12 mouse cellular contexts compared by ENCODE assay signal in the genomic region with DNA sequence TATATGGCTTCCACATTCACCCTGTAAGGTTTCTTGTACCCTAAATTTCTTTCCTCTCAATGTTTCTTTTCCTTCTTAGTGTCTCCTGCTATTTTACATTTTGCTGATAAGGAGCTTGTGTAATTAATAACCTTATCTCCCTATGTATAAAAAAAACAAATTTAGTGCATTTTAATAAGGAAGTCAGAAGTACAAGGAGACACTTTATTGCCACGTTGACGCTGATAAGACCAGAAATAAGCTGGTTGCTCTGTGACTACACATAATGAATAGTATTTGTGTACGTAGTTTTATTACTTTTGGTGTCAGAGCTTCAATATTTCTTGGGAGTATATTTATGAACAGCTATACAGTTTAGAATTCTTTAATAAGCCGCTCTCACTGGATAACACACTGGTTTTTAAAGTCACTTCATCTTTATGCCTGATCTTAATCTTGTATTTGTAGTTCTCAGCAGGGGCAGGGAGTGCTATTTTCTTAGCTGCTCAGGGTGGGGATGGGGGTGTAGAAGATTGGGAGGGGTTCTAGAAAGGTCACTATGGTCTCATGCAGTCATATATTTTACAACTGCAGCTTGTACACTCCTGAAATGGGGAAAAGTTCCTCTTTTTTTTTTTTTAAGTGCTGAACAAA.
"Had no signal": no experiment of that assay in that cellular context is flagged by ENCODE, and none has a peak within 500 bp of the region (broad histone marks: within the 10 kb centered on the region; RNA-seq: fewer than 3 reads in every experiment).

No protein-coding gene starts in this region.

- H3K9me3 ChIP-seq: limb, embryonic 13.5 days; midbrain, embryonic 10.5 days; neural tube, embryonic 13.5 days had no signal

- ATAC-seq: lung, postnatal 0 days; midbrain, embryonic 16.5 days had no signal

- DNase-seq: kidney, postnatal 10 days; left cerebral cortex, postnatal 4 days; lung, adult 18-20 months; lung, postnatal 36 days; right cerebral cortex, postnatal 14 days had no signal

- H3K36me3 ChIP-seq: limb, embryonic 13.5 days; midbrain, embryonic 10.5 days; neural tube, embryonic 13.5 days had no signal

- H3K4me2 ChIP-seq: limb, embryonic 13.5 days; neural tube, embryonic 13.5 days had no signal

- H3K9ac ChIP-seq: limb, embryonic 13.5 days; liver, embryonic 14.5 days had no signal

- H3K27me3 ChIP-seq: neural tube, embryonic 13.5 days had no signal

- H3K4me3 ChIP-seq: layer of hippocampus, adult 2 months; limb, embryonic 13.5 days; midbrain, embryonic 10.5 days; neural tube, embryonic 13.5 days had no signal

- H3K27ac ChIP-seq: layer of hippocampus, adult 2 months; limb, embryonic 13.5 days; liver, embryonic 14.5 days had no signal
